Mouse (Mus musculus) lung, postnatal 36 days (tissue): ENCODE results near the gene Aox2.
A peak's percentile ranks its signal among the peaks of the same experiment; 100 is the strongest.

Experiments
- DNase-seq: peaks from one replicate; pipeline ENCODE4 v3.0.0; 2022; ENCODE audit warnings: mixed read lengths

The Aox2 gene

DNA sequence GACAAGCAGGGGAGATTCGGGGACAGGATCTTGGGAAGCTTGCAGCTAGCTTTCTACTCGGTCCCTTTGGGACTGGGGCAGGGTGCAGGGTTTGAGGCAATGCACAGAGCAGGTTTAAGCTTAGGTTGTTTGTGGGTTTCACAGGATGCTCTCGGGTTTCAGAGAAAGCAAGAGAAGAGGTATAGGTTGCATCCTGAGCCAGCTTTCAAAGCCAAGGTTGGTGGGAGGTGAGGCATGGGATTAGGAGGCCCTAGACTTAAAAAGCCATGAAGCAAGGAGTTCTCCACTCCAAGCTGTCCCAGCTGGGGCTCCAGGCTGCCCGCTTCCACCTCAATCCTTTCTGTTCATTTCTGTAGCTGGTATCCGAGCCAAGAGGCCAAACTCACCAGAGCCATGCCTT is at the start of gene Aox2:
Gene Aox2 (plus strand): TSS at position 301 of the 400 bp plus-strand sequence.
- DNase-seq: no peak

DNA sequence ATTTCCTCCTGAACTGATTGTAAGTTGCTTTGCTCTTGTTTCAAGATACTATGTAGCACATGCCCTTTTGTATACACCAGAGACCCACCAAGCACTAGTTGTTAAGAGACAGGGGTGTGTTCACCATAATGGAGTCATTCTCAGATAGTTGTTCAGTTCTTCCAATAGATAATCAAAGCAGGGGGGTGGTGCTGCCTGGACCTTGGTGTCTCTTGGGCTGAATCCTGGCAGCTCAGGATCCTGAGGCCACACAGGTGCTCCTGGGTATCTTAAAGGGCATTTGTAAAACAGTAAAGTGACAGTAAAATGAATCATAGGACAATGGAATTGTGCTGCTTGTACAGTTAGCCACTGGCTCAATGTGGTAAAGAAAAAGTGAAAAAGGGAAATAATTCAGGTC is 49.2 kb upstream of the Aox2 start:
- DNase-seq: no peak

DNA sequence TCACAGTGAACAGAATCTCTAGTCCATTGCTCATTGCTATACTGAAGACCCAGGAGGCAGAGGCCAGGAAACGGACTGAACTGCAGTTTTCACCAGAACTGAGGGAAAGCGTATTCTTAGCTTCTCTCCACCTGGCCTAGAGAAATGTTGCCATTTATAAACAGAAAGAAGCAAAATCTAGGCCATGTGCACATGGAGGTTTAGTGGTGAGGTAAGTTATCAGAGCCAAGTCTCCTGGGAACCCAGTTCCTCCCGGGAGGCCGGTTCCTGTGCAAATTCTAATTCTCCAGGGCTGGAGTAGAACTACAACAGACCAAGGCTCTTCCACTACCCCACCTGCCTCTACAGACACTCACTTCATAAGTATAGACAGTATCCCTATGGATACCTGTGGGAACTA is 48.4 kb upstream of the Aox2 start:
- DNase-seq: no peak

DNA sequence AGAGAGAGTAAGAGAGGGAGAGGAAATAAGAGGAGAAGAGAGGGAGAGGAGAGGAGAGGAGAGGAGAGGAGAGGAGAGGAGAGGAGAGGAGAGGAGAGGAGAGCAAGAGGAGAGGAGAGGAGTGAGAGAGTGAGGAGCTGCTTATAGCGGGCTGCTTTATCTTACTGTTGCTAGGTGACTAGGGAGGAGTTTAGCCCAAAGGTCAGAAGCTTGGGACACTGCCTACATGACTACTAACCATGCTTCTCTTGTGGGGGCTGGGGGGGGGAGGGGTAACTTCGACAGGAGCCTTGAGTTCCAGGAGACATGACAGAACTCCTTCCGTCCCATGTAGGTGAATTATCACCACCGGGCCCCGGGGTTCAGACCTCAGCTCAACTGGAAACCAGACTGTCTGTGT is 47.6 kb upstream of the Aox2 start:
- no peak for DNase-seq

DNA sequence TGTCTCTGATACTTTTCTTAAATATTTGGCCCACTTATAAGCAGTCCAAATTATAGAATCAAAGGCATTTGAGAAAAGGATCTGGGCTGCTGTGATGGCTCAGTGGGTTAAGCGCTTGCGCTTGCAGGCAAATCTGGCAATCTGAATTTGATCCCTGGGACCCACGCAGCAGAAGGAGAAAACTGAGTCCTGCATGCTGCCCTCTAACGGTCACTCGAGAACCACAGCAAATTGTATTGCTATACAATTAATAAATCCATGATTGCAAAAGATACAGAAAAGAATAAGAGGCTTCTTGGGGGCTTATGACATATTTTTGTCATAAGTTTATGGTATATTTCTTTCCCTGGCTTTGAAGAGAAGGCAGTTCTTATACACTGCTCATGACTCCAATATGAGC is 42.7 kb upstream of the Aox2 start:
- no peak for DNase-seq

DNA sequence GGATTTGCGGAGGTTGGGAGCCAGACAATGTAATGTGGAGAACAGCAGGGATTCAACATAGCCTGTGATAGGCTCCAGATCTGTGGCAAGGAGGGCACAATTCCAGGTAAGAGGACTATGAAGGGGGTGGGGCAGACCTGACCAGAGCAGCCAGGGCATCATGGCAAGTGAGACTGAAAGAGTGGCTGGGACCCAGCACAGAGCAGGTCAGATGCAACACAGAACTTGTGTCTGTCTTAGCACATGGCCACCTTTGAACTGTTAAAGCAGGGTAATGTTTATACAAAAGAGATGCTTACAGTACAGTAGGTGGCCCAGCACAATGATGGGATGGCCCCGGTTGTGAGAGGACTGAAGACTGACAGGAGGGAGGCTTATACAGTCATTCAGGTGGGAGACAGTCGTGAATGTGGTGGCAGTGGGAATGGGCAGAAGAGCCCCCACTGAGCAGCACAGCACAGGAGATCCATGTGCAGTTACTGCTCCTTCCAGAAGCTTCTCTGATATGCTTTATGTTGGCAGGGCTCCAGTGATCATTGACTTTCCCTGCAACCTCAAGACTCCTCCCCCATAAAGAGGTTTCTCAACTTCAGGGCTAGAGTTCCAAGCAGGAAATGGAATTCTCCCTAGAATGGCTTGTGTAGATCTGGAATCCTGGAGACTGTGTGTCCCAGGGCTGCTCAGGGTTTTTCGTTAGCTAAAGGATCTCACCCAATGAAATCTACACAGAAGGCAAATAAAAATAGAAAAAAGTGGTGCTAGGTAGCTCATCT is 40.4 kb upstream of the Aox2 start:
- peak; percentile 47 for DNase-seq

DNA sequence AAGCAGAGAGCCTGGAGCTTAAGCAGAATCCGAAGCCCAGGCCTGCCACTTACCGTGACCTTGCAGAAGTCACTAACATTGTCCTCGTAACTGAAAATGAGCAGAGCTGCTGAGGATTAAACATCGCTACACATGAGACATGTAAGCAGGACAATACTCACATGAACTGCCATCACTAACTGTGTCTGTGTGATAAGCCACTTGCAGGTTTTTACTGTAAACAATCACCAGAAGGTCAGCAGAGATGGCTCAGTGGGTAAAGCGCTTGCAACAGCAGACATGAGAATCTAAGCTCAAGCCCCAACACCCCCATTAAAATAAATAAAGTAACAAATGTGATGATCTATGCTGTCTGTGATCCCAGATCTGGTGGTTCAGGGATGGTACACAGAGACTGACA is 39.7 kb upstream of the Aox2 start:
- no peak for DNase-seq

DNA sequence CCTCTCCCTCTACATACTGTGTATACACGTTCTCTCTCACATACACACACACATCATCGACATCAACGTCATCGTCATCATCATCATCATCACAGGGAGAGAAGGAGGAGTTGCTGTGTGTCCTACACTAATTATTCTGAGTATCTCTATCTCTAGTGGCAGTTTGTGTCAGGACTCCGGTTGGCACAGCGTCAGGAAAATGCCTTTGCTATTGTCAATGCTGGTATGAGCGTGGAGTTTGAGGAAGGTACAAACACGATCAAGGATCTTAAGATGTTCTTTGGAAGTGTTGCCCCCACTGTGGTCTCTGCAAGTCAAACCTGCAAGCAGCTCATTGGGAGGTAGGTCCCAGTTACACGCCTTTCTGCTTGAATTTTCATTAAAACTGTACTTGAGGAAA is 39.2 kb upstream of the Aox2 start:
- DNase-seq: no peak

DNA sequence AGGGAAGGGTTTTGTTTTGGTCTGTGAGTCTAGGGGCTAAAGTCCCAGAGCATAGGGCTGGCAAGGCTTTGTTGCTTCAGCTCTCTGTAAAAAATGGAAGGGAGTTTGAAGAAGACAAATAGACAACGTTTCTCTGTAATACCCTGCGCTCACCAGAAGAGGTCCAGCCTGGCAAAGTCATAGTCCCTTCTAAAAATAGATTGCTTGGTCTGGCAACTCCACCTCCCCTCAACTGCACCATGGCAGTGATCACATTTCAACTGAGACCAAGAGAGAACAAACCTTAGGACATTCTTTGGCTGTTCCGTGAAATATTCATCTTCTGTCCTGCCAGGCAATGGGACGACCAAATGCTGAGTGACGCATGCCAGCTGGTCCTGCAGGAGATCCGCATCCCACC is 37.8 kb upstream of the Aox2 start:
- peak; percentile 18 for DNase-seq

DNA sequence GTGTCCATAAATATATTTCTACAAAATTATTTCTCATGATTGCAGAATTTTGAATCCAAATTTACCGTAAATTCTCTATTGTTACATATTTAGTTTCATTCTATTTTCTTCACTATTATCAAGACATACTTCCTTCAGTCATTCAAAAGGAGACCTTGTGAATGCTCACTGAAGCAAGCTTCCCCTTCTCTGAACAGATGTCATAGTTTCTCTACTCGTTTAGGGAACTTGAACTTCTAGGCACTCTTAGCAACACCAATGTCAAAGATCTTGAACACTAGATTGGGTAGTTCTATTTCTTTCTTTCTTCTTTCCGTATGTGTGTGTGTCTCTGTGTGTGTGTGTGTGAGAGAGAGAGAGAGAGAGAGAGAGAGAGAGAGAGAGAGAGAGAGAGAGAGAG is 33.6 kb upstream of the Aox2 start:
- no peak for DNase-seq

DNA sequence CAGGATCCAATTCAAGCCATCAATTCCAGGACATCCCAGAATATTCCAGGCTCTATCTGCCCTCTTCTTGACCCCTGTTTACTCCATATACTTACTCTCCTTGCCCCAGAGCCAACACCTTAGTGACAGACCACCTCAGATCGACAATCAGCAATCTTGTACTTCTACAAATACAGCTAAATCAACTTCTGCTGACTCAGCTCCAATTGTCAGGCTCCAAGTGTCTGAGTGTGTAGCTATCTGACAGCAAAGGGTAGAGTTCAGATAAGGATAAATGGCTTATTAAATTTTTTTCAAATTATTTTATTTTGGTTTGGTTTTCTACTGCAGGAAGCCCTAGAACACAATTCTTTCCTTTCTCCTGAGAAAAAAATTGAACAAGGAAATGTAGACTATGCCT is 29.6 kb upstream of the Aox2 start:
- DNase-seq: no peak

DNA sequence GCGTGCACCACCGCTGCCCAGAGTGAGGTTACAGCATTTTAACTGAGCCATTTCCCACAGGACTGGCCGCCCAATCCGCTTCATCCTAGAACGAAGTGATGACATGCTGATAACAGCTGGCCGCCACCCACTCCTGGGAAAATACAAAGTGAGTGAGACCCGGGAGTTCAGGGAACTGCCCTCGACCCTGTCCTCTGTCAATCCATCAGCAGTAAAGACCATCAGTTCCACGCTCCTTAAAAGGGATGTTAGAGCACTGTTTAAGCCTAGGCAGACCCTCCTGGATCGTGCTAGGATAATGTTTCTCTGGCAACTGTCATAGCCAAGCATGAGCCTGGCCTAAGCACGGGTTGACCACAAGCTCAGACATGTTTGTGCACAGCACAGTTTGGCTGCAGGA is 24.7 kb upstream of the Aox2 start:
- DNase-seq: no peak

DNA sequence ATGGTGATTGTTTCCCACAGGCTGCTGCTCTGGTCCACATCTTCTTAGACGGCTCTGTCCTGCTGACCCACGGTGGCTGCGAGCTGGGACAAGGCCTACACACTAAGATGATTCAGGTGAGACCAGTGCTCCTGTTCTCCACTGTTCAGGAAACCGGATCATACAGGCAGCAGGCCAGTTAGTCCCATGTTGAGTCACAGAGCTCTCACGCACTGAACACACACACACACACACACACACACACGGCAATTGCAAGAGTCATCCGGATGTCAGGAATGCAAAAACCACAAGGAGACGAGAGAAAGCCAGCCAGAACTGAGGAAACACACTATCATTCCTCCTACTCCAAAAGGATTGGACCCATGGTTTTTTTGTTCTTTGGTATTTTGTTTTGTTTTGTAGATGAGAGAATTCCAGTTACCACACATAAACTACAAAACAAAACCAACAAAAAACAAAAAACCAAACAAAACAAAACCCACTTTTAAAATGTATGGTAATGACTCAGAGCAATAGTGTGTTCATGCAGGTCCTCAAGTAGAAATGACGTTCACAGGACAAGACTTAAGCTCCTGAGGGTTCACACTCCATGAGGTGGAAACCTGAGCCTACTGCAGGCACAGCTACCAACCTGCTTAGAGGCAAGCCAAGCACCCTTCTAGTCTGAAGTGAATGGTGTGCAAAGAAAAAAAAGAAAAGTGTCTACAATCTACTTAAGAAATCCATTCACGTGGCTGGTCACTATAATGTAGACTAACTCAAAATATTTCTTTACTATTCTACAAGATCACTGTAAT is 20.7 kb upstream of the Aox2 start:
- DNase-seq: peak; percentile 10

DNA sequence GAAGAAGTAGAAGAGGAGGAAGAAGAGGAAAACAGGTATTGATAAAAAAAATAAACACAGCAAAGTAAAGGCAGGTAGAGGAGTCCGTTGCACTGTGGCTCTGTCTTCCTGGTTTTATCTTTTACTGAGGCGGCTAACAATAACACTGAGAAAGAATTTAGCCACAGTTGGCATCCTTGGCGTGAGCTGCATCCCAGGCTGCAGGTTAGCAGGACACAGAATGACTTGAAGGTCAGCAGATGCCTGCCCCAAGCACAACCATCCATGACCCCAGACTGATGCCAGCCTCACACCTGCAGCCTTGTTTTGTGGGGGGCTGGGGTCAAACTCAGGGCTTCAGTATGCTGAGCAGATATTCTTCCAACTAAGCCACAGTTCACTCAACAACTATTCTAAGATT is 17.8 kb upstream of the Aox2 start:
- no peak for DNase-seq

DNA sequence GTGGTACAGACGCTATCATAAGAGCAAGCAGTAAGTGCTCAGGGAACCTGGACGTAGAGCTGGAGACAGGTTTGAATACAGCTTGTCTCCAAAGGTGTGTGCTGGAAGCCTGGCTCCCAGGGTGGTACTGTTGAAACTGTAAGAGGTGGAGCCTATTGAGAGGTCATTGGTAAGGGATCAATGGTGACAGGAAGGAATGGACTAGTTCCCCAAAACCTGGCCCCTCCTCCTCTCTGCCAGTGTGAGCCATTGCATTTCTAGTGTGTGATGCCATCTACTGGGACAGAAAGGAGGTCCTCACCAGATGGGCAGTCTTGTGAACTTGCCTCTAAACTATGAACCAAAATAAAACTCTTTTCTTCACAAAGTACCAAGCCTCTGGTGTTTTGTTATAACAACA is 9.9 kb upstream of the Aox2 start:
- no peak for DNase-seq

DNA sequence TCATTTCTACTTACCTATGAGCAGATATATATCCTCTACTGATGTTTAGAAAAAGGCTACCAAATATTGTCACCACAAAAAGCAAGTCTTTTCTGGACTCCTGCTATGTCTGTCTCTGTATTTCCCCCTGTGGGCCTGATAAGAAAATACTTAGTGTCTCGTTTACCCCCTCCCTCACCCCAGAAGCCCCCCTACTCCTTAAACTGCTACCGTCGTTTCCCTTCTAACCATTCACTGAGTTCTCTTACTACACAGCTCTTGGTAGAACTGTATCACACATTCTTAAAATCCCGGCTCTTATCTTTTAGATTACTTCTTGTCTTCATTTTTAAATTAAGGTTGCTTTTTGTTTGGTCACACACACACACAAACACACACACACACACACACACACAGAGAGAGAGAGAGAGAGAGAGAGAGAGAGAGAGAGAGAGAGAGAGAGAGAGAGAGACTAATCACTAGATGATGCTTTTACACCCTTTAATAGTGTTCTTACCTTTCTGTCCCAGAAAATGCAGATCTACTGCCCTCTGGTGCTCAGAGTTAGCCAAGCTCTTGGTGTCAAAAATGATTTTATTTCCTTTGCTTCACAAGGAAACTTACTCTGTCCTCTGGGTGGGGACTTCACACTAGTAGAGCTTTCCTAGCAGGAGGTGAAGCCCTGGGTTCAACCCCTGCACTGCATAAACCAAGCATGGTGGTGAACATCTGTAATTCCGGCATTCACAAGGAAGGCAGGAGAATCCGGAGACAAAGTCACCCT is 7.1 kb upstream of the Aox2 start:
- peak; percentile 68 for DNase-seq

DNA sequence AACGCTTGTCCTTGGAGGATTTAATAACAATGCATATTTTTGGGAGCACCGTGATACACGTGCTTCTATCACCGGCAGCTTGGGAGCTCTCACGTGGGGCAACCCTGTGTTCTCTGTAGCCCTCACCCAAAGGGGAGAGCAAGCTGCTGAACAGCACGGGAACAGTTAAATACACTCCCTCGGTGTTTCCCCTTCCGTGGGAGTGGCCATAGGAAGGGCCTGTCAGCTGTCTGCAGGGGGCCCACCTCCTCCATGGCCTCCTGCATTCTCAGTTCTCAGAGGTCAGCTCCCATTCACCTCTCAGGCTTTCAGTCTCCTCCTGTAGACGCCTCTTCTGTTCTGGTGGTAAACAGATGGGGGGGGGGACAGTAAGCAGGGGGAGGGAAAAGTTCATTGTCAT is 2.2 kb upstream of the Aox2 start:
- DNase-seq: no peak

DNA sequence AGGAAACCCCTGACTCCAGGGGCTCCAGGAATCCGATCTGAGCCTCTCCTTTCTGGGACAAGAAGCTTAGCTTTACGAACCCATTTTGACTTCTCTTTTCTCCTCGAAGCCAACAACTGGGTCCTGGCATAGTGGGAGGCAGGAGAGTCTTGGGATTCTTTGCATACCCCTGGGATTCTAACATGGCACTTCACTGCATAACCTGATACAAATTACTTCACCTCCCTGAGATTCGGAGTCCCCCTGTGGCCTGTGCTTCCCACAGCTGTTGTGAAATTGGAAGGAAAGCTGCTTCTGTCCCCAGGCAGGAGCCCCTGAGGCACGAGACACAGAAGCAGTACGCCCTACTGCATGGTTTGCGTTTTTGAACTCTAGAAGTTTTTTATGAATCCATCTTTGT is 387 bp downstream of the Aox2 start:
- no peak for DNase-seq

DNA sequence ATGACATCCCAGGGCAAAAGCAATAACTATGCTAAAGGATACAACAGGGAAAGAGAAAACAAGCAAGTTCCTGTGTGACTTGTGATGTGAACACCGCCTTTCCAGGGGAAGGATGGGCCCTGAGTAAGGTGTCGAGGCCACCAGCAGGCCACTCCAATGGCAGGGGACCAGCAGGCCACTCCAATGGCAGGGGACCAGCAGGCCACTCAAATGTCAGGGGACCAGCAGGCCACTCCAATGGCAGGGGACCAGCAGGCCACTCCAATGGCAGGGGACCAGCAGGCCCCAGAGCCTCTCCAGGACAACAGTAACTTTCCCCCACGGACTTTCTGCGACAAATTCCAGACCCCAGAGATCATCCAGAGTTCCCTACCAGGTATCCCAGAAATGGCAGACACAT is 2.3 kb downstream of the Aox2 start:
- no peak for DNase-seq

DNA sequence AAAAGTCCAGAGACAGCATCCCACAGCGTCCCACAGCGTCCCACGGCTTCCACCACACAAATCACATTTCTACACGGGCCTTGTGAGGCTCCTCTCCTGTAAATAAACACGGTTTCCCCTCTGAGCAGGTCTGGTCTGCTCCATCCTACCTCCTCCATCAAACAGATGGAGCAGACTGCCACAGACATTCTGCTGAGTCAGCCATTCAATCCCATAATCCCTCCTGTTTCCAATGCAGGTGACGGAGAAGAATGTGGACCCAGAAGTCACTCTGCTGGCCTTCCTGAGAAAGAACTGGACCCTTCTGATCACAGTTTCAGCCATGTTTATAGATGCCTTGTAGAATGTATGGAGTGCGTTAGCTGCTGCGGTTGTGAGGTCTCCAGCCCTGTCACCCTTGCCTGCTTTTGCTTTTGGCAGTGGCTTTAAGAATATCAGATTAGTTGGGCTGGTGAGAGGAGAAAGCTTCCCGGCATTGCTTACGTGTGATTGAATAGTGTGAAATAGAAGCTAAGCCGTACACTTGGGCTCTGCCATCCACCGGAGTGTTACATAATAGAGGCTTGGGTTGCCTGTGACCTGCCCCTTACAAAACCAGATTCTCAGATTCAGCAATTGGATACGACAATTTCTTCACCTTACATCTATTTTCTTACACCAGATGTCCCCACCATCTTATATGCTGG is 3.0 kb downstream of the Aox2 start:
- no peak for DNase-seq

DNA sequence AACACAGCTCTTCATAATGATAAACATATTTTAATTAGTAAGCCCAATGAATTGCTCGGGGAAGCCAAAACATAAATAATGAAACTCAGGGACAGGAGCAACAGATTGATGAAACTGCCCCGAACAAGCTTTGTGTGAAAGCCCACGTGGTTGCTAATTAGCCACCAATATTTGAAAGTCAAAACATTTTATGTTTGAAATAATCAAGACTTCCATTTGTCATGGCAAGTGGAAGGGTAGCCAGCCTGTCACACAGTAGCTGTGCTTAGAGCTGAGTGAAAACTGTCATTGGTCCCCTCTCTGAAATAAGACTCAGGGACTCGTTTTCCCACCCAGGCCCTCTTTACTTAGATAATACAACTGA is 3.5 kb downstream of the Aox2 start:
- DNase-seq: no peak

DNA sequence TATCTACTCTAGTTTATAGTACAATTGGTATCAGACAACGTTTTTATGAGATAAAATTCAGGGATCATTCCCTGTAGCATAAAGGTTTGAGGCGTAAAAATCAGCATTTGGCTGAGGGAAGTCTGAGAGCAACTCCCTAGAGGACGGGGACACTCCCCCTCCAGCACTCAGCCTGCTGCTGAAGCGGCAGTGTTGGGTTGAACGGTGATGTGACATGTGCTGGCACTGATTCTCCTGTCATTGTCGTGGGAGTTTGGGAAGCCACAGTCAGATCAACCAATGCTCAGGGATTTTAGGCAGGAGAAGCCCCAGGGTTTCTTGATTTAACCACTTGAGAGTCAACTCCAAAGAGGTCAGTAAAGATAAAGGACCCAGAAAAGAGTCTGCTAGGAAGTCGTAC is 6.4 kb downstream of the Aox2 start:
- no peak for DNase-seq

DNA sequence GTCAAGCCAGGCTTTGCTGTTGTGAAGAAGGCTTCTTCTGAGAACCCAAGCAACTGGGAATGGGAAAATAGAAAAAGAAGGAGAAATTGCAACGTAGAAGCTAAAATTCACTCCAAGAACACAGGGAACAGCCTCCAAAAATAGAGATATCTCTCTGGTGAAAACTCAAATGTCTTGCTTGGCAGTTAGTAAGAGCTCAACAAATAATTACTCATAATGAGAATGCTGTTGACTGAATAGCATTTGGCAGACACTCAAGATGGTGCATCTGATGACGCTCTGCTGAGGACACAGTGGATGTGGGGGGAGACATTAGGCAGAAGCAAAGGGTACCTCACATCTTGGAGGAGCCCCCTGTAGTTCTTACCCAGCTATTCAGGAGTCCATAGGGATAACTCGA is 10.0 kb downstream of the Aox2 start:
- no peak for DNase-seq
